Mouse (Mus musculus): ENCODE measurements at regions not wholly inside any gene's neighbourhood (a gene's known extent, or its start where the extent isn't known, plus 50 kb on each side); places are given as distances from the start of the nearest gene placed in this dataset.
A peak's percentile ranks its signal among the peaks of the same experiment; 100 is the strongest.

GRCm38 (mm10) chr5:120034499-120035077, 81.7 kb upstream of the Rbm19 start:
- Histone ChIP-seq H3K9ac (no peak overlapping the region), H3K4me1 (replicated peaks) (no peaks in the 10 kb centered on the region), H3K4me2 (no peak overlapping the region), H3K27ac (no peak overlapping the region), H3K27me3 (0 out of 2 replicates have a peak, but pooled peaks cover 2% of the 10 kb centered on the region), H3K9me3 (no peaks in the 10 kb centered on the region), H3K36me3 (no peaks in the 10 kb centered on the region), H3K4me3 (no peak overlapping the region)
- no peak for ATAC-seq (ENCODE audit: low FRiP score)
- WGBS: 13% methylated on average over 13 of the region's 13 CpGs

GRCm38 (mm10) chr5:120035251-120035650, 81.0 kb upstream of the Rbm19 start:
- Histone ChIP-seq H3K4me1 (replicated peaks) (no peaks in the 10 kb centered on the region), H3K27ac (no peak overlapping the region), H3K4me2 (no peak overlapping the region), H3K4me3 (no peak overlapping the region), H3K36me3 (no peaks in the 10 kb centered on the region), H3K27me3 (0 out of 2 replicates have a peak, but pooled peaks cover 2% of the 10 kb centered on the region), H3K9me3 (no peaks in the 10 kb centered on the region), H3K9ac (no peak overlapping the region)
- no peak for ATAC-seq (ENCODE audit: low FRiP score)
- 85% methylated on average over 3 of the region's 3 CpGs for WGBS

- H3K4me2 ChIP-seq: no peak overlapping the region
- 96% methylated on average over 3 of the region's 3 CpGs for WGBS
- no peaks in the 10 kb centered on the region; the same call in none of the 2 replicates for H3K9me3 ChIP-seq
Observed at GRCm38 (mm10) chr5:120037806-120038205, 78.5 kb upstream of the Rbm19 start.

GRCm38 (mm10) chr5:120043786-120044185, 72.5 kb upstream of the Rbm19 start:
- H3K9me3 ChIP-seq: no peaks in the 10 kb centered on the region; the same call in none of the 2 replicates
- no peak overlapping the region for H3K4me2 ChIP-seq
- no peak for ATAC-seq (ENCODE audit: low FRiP score)
- no peak overlapping the region for H3K27ac ChIP-seq
- H3K4me1 ChIP-seq (replicated peaks): no peaks in the 10 kb centered on the region
- H3K27me3 ChIP-seq: no peaks in the 10 kb centered on the region
- H3K9ac ChIP-seq: no peak overlapping the region
- 90% methylated on average over 4 of the region's 4 CpGs for WGBS
- no peaks in the 10 kb centered on the region for H3K36me3 ChIP-seq
- H3K4me3 ChIP-seq: no peak overlapping the region

More at GRCm38 (mm10) chr5:120037806-120038205, 78.5 kb upstream of the Rbm19 start:
- H3K27me3 ChIP-seq: 0 out of 2 replicates have a peak, but pooled peaks cover 2% of the 10 kb centered on the region
- no peaks in the 10 kb centered on the region for H3K4me1 ChIP-seq (replicated peaks)
- H3K36me3 ChIP-seq: no peaks in the 10 kb centered on the region
- no peak overlapping the region for H3K9ac ChIP-seq
- ATAC-seq (ENCODE audit: low FRiP score): no peak
- H3K27ac ChIP-seq: no peak overlapping the region
- no peak overlapping the region for H3K4me3 ChIP-seq

- H3K9ac ChIP-seq: no peak overlapping the region
- no peak overlapping the region for H3K27ac ChIP-seq
- no peak for ATAC-seq (ENCODE audit: low FRiP score)
- no peaks in the 10 kb centered on the region for H3K9me3 ChIP-seq
- 91% methylated on average over 7 of the region's 7 CpGs for WGBS
- no peak overlapping the region for H3K4me3 ChIP-seq
- peaks cover 14% of the 10 kb centered on the region; the same call in 1 of the 2 replicates for H3K4me1 ChIP-seq (replicated peaks)
- H3K4me2 ChIP-seq: no peak overlapping the region
- no peaks in the 10 kb centered on the region for H3K36me3 ChIP-seq
- H3K27me3 ChIP-seq: no peaks in the 10 kb centered on the region
Observed at GRCm38 (mm10) chr5:120049063-120049781, 67.0 kb upstream of the Rbm19 start.

- H3K9me3 ChIP-seq: no peaks in the 10 kb centered on the region; the same call in 1 of the 2 replicates
- WGBS: 66% methylated on average over 8 of the region's 8 CpGs
- H3K9ac ChIP-seq: no peak overlapping the region
- H3K36me3 ChIP-seq: no peaks in the 10 kb centered on the region
- no peak overlapping the region for H3K4me2 ChIP-seq
- no peaks in the 10 kb centered on the region for H3K27me3 ChIP-seq
- H3K4me3 ChIP-seq: no peak overlapping the region
- H3K27ac ChIP-seq: peak overlapping the region; percentile 48; the same call in 1 of the 2 replicates
- peaks cover 14% of the 10 kb centered on the region; the same call in 1 of the 2 replicates for H3K4me1 ChIP-seq (replicated peaks)
- no peak for ATAC-seq (ENCODE audit: low FRiP score)
Observed at GRCm38 (mm10) chr5:120050728-120051436, 65.4 kb upstream of the Rbm19 start.

GRCm38 (mm10) chr5:120054498-120055167, 61.6 kb upstream of the Rbm19 start:
- Histone ChIP-seq H3K4me3 (no peak overlapping the region), H3K9ac (no peak overlapping the region), H3K4me2 (no peak overlapping the region), H3K4me1 (replicated peaks) (peaks cover 14% of the 10 kb centered on the region; the same call in 1 of the 2 replicates), H3K27me3 (no peaks in the 10 kb centered on the region), H3K36me3 (no peaks in the 10 kb centered on the region), H3K27ac (no peak overlapping the region), H3K9me3 (no peaks in the 10 kb centered on the region; the same call in 1 of the 2 replicates)
- 85% methylated on average over 5 of the region's 5 CpGs for WGBS
- no peak for ATAC-seq (ENCODE audit: low FRiP score)
